Mouse (Mus musculus) CH12.LX (cell line): Measurements from ENCODE around the gene Unc119. TPM values are rescaled to one million over a fixed set of nuclear protein-coding genes. Genes with fewer than 3 reads are reported as not detected.

Source experiments
- DNase-seq: peaks from one replicate; pipeline ENCODE4 v3.0.0-alpha.2; 2013; ENCODE audit errors: extremely low read depth
- H3K27ac ChIP-seq: 2 replicates; pipeline ENCODE4 v1.5.1; 2012; ENCODE audit warnings: low read depth, mild to moderate bottlenecking, control low read depth, moderate library complexity; ENCODE audit not compliant: insufficient read depth
- H3K27me3 ChIP-seq: replicated peaks from 2 replicates; pipeline ENCODE3; 2012; ENCODE audit warnings: inconsistent platforms
- H3K36me3 ChIP-seq, 2 experiments: replicated peaks in 1 of 2; 2 replicates each; pipeline versions ENCODE3 to v1.6.1; 2012; ENCODE audit warnings: inconsistent platforms in 1 of 2, low read length in 1 of 2, mild to moderate bottlenecking in 1 of 2, mixed read lengths in 1 of 2, moderate library complexity in 1 of 2; ENCODE audit not compliant: control insufficient read depth in 1 of 2, insufficient read depth in 1 of 2
- H3K4me1 ChIP-seq, 2 experiments: 2 replicates each; pipeline ENCODE4 v1.6.1; 2012; ENCODE audit warnings: inconsistent platforms in 1 of 2, moderate library complexity in 1 of 2; ENCODE audit not compliant: insufficient read depth in 2 of 2, control insufficient read depth in 1 of 2
- H3K4me2 ChIP-seq: 2 replicates; pipeline ENCODE4 v1.6.1; 2012; ENCODE audit warnings: low read depth, mild to moderate bottlenecking, control low read depth; ENCODE audit not compliant: poor library complexity, insufficient read depth, severe bottlenecking
- H3K4me3 ChIP-seq, 3 experiments: fragments of 150-350 bp in 1 of 3; sonication (generic) in 1 of 3; replicated peaks in 1 of 3; 2 replicates each; pipeline versions ENCODE3 to v1.5.1; 2011 to 2012; ENCODE audit warnings: low read depth in 2 of 3, low read length in 2 of 3, mild to moderate bottlenecking in 2 of 3, moderate library complexity in 2 of 3, control low read depth in 1 of 3, improper control_type of control experiment in 1 of 3, inconsistent platforms in 1 of 3, mixed read lengths in 1 of 3; ENCODE audit not compliant: poor library complexity in 1 of 3
- H3K79me2 ChIP-seq: replicated peaks from 2 replicates; pipeline ENCODE4 v1.6.1; 2012; ENCODE audit warnings: mild to moderate bottlenecking, moderate library complexity; ENCODE audit not compliant: control insufficient read depth, poor library complexity, insufficient read depth, severe bottlenecking; ENCODE audit errors: extremely low read depth
- H3K9ac ChIP-seq: 2 replicates; pipeline ENCODE4 v1.6.1; 2012; ENCODE audit warnings: low read depth, mild to moderate bottlenecking, control low read depth, moderate library complexity; ENCODE audit not compliant: insufficient read depth
- H3K9me3 ChIP-seq: replicated peaks from 2 replicates; pipeline ENCODE3; 2012; ENCODE audit warnings: low read length, inconsistent platforms, mixed read lengths
- BHLHE40 ChIP-seq: IDR thresholded peaks from 2 replicates; pipeline ENCODE4 v1.6.1; 2011; ENCODE audit warnings: mild to moderate bottlenecking, low read depth, low read length, improper control_type of control experiment
- CHD1 ChIP-seq: IDR thresholded peaks from 2 replicates; pipeline ENCODE4 v1.6.1; 2012; ENCODE audit warnings: low read depth, low read length, improper control_type of control experiment, inconsistent platforms
- CHD2 ChIP-seq: IDR thresholded peaks from 2 replicates; pipeline ENCODE4 v1.6.1; 2011; ENCODE audit warnings: low read length, improper control_type of control experiment
- CTCF ChIP-seq, 2 experiments: IDR thresholded peaks in 1 of 2; conservative IDR thresholded peaks in 1 of 2; 2 replicates each; pipeline ENCODE4 v1.5.1; 2011 to 2012; ENCODE audit warnings: low read depth in 2 of 2, low read length in 2 of 2, improper control_type of control experiment in 1 of 2, inconsistent platforms in 1 of 2, mild to moderate bottlenecking in 1 of 2, moderate library complexity in 1 of 2
- E2F4 ChIP-seq: IDR thresholded peaks from 2 replicates; pipeline ENCODE4 v1.6.1; 2011; ENCODE audit warnings: low read depth, low read length, improper control_type of control experiment; ENCODE audit not compliant: insufficient replicate concordance
- ELF1 ChIP-seq: IDR thresholded peaks from 2 replicates; pipeline ENCODE4 v1.6.1; 2014; ENCODE audit warnings: low read depth, mild to moderate bottlenecking, inconsistent platforms, low read length, improper control_type of control experiment
- EP300 ChIP-seq: IDR thresholded peaks from 2 replicates; pipeline ENCODE4 v1.6.1; 2011; ENCODE audit warnings: low read length, improper control_type of control experiment
- HCFC1 ChIP-seq: IDR thresholded peaks from 2 replicates; pipeline ENCODE4 v1.6.1; 2012; ENCODE audit warnings: low read depth, mild to moderate bottlenecking, inconsistent platforms, low read length, improper control_type of control experiment
- IRF4 ChIP-seq: IDR thresholded peaks from 2 replicates; pipeline ENCODE4 v1.6.1; 2014; ENCODE audit warnings: low read depth, mild to moderate bottlenecking, inconsistent platforms, low read length, improper control_type of control experiment
- JUND ChIP-seq: conservative IDR thresholded peaks from 2 replicates; pipeline ENCODE4 v1.6.1; 2011; ENCODE audit warnings: low read depth, low read length, improper control_type of control experiment
- MAX ChIP-seq: IDR thresholded peaks from 2 replicates; pipeline ENCODE4 v1.6.1; 2011; ENCODE audit warnings: low read length, improper control_type of control experiment
- MEF2A ChIP-seq: IDR thresholded peaks from 2 replicates; pipeline ENCODE4 v1.6.1; 2014; ENCODE audit warnings: low read depth, mild to moderate bottlenecking, inconsistent platforms, low read length, improper control_type of control experiment, borderline replicate concordance
- MXI1 ChIP-seq: IDR thresholded peaks from 2 replicates; pipeline ENCODE4 v1.6.1; 2011; ENCODE audit warnings: mild to moderate bottlenecking, low read depth, low read length, improper control_type of control experiment
- MYC ChIP-seq: IDR thresholded peaks from 2 replicates; pipeline ENCODE4 v1.6.1; 2011; ENCODE audit warnings: low read depth, mild to moderate bottlenecking, improper control_type of control experiment, low read length
- NELFE ChIP-seq: IDR thresholded peaks from 2 replicates; pipeline ENCODE4 v1.6.1; 2011; ENCODE audit warnings: low read depth, low read length, improper control_type of control experiment
- NRF1 ChIP-seq: IDR thresholded peaks from 2 replicates; pipeline ENCODE4 v1.6.1; 2014; ENCODE audit warnings: low read depth, mild to moderate bottlenecking, inconsistent platforms, low read length, improper control_type of control experiment, moderate library complexity
- PAX5 ChIP-seq: IDR thresholded peaks from 2 replicates; pipeline ENCODE4 v1.6.1; 2012; ENCODE audit warnings: low read length, inconsistent platforms, mixed read lengths
- POLR2AphosphoS2 ChIP-seq: IDR thresholded peaks from 2 replicates; pipeline ENCODE4 v1.6.1; 2011; ENCODE audit warnings: low read depth, low read length, improper control_type of control experiment
- RAD21 ChIP-seq: IDR thresholded peaks from 2 replicates; pipeline ENCODE4 v1.6.1; 2011; ENCODE audit warnings: low read depth, mild to moderate bottlenecking, low read length, improper control_type of control experiment, moderate library complexity
- SIN3A ChIP-seq: IDR thresholded peaks from 2 replicates; pipeline ENCODE4 v1.6.1; 2012; ENCODE audit warnings: low read length, improper control_type of control experiment, inconsistent platforms
- SMC3 ChIP-seq: IDR thresholded peaks from 2 replicates; pipeline ENCODE4 v1.6.1; 2011; ENCODE audit warnings: low read depth, low read length, improper control_type of control experiment
- TBP ChIP-seq: conservative IDR thresholded peaks from 2 replicates; pipeline ENCODE4 v1.6.1; 2011; ENCODE audit warnings: low read depth, low read length, improper control_type of control experiment
- UBTF ChIP-seq: IDR thresholded peaks from 2 replicates; pipeline ENCODE4 v1.6.1; 2012; ENCODE audit warnings: low read depth, mild to moderate bottlenecking, inconsistent platforms, low read length, improper control_type of control experiment, moderate library complexity
- ZC3H11A ChIP-seq: IDR thresholded peaks from 2 replicates; pipeline ENCODE4 v1.6.1; 2012; ENCODE audit warnings: low read depth, mild to moderate bottlenecking, inconsistent platforms, low read length, improper control_type of control experiment
- ZKSCAN1 ChIP-seq: IDR thresholded peaks from 2 replicates; pipeline ENCODE4 v1.6.1; 2012; ENCODE audit warnings: low read depth, inconsistent platforms, low read length, improper control_type of control experiment, borderline replicate concordance
- ZNF384 ChIP-seq: IDR thresholded peaks from 2 replicates; pipeline ENCODE4 v1.6.1; 2012; ENCODE audit warnings: low read depth, low read length, improper control_type of control experiment, inconsistent platforms
- dilution Hi-C: fragments of 300-500 bp; cut with MboI; formaldehyde crosslinking; loops from 2 replicates; pipeline ENCODE4 v1.14.3; 2020; ENCODE audit warnings: low sequenced_read_pairs; ENCODE audit not compliant: extremely low pct_unique_long_range_greater_than_20kb, extremely low pct_ligation_motif_present
- in situ Hi-C: fragments of 300-500 bp; cut with MboI; formaldehyde crosslinking; loops from 3 replicates; pipeline ENCODE4 v1.14.3; 2019; ENCODE audit warnings: low sequenced_read_pairs, low pct_ligation_motif_present, low pct_unique_long_range_greater_than_20kb, mixed read lengths
- polyA plus RNA-seq: library from polyadenylated mRNA; unstranded; fragments of >175 nt; gene quantifications from 2 replicates; pipeline ENCODE4 v1.2.1, GENCODE M21; 2012; ENCODE audit warnings: low read depth; ENCODE audit not compliant: insufficient read length
- total RNA-seq, 2 experiments: library from RNA; depleted of rRNA; stranded (reverse); fragments of 300-350 nt in 1 of 2; fragments of >200 nt in 1 of 2; gene quantifications; 2 replicates each; pipeline ENCODE4 v1.2.3; 2012 to 2014

Gene Unc119
- total and polyA plus RNA-seq, 3 experiments, result 81.6 to 227 (median 173) TPM

DNA sequence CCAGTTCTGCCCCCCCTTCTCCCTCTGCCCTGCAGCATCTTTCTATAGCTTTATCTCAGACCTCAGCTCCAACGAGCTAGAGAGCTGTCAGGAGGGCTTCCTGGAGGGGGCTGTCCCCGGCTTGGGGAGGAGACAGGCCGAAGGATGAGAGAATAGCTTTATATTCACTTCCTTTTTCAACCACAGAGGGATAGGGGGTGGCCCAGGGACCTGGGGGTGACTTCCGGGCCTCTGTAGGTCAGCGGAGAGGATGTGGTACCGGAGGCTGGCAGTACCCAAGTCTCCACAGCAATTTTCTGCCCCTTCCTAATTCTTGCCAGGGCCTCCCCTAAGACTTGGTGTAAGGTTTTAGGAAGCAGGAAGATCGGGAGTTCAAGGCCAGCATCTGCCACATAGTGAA lies 2.5 kb downstream of the Unc119 start (continued):
- TF ChIP-seq EP300 (peak; percentile 75), MEF2A (peak; percentile 89), TBP (0 out of 2 replicates have a peak, but pooled peaks have one; percentile 38), BHLHE40 (peak; percentile 42; the same call in 1 of the 2 replicates), RAD21 (no peak), ZKSCAN1 (peak; percentile 83), POLR2AphosphoS2 (no peak), MXI1 (peak; percentile 80)

DNA sequence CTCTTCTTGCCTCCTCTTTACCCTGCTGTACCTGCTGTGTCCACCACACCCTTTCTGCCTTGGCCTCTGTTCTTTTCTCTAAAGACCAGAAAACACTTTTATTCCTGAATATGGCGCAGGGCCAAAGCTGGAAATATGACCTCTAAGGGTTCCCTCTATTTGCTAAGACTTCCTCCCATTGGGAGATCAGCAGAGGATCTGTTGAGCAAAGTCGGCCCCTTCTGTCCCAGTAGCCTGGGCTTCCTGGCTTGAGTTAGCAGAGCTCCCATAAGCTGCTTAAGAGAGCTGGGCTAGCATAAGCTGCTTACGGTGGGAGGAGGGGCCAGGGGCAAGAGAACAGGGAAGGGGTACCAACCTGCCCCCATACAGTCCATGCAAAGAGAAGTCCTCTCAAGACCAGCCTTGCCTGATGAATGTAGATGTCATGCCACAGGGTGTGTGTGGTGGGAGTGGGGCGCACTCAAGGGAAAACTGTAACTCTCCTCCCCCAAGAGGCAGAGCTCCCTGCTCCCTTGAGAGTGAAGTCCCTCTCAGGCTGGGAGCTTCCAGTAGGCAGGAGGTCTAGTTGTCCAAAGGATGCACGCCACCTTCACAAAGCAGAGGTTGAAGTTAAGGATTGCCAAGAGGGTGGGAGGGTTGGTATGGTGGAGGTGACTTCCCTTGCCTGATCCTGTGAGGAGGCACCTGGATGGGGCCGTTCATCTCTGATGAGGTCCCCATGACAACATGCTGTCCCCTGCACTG lies 3.2 kb downstream of the Unc119 start:
- peak overlapping the region; percentile 38 to 75 (median 73) for H3K4me3 ChIP-seq
- TF ChIP-seq MYC, result no peak
- TF ChIP-seq CHD2, result 0 out of 2 replicates have a peak, but pooled peaks have one; percentile 26
- DNase-seq, result no peak
- peak overlapping the region; percentile 42 for H3K27ac ChIP-seq
- H3K4me2 ChIP-seq, result peak overlapping the region; percentile 77
- dilution Hi-C loops (no loop called here), in situ Hi-C loops (no loop called here)
- H3K9me3 ChIP-seq, result no peaks in the 10 kb centered on the region
- H3K36me3 ChIP-seq, result peaks cover 14 to 35% of the 10 kb centered on the region in 2 experiments
- peaks cover 35 to 70% of the 10 kb centered on the region in 2 experiments for H3K4me1 ChIP-seq
- no peaks in the 10 kb centered on the region for H3K27me3 ChIP-seq
- H3K79me2 ChIP-seq, result peaks cover 8% of the 10 kb centered on the region
- peak overlapping the region; percentile 91 for H3K9ac ChIP-seq

DNA sequence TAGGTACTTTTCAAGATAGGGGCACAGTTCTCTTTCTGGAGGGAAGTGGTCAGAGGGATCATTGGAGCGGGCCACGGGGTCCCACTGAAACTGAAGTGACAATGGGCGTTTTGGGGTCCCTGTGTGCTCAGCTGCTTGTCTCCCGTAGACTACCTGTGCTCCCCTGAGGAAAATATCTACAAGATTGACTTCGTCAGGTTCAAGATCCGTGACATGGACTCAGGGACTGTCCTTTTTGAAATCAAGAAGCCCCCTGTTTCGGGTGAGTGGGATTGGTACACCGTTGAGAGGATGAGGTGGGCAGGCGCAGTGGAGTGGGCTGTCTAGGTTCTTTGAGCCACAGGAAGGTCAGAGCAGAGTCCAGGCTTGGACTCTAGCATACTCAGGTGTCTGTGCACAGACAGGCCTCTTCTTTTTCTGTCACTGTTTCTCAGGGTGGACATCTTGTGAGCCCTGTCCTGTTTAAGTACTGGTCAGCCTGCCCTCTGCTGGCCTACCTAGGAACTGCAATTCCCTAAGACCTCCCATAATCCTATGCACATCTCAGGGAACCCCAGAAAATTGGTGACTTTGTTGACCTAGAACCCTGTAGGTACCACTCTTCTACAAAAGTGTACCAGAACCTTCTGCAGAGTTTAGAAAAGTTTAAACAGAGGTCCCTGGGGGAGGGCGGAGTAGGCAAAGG lies 3.9 kb downstream of the Unc119 start:
- peak overlapping the region in 1 of 3 experiments; percentile 73 for H3K4me3 ChIP-seq
- H3K27me3 ChIP-seq, result no peaks in the 10 kb centered on the region
- no peak for TF ChIP-seq JUND
- no peak for TF ChIP-seq ZNF384
- TF ChIP-seq RAD21, result peak; percentile 72
- TF ChIP-seq CHD1, result no peak; the same call in 1 of the 2 replicates
- TF ChIP-seq NRF1, result 0 out of 2 replicates have a peak, but pooled peaks have one; percentile 24
- no peak for TF ChIP-seq E2F4
- TF ChIP-seq SMC3, result peak; percentile 70
- TF ChIP-seq NELFE, result peak; percentile 68
- TF ChIP-seq MAX, result no peak; the same call in 1 of the 2 replicates
- no peak; the same call in 1 of the 2 replicates for TF ChIP-seq ELF1
- TF ChIP-seq ZC3H11A, result no peak
- TF ChIP-seq MYC, result 0 out of 2 replicates have a peak, but pooled peaks have one; percentile 26
- 0 out of 2 replicates have a peak, but pooled peaks have one; percentile 18 for TF ChIP-seq IRF4
- peak; percentile 17; the same call in 1 of the 2 replicates for TF ChIP-seq SIN3A
- 0 out of 2 replicates have a peak, but pooled peaks have one; percentile 61 for TF ChIP-seq TBP
- TF ChIP-seq PAX5, result no peak
- peak; percentile 52; the same call in 1 of the 2 replicates for TF ChIP-seq HCFC1
- peak; percentile 34; the same call in 1 of the 2 replicates for TF ChIP-seq MEF2A
- peak; percentile 89 to 99 for TF ChIP-seq CTCF (conservative IDR thresholded peaks at IDR 0.05 in 1 of 2, IDR thresholded peaks at IDR 0.05 in 1 of 2; ENCODE audit: low read depth in 2 of 2, low read length in 2 of 2)
- 0 out of 2 replicates have a peak, but pooled peaks have one; percentile 67 for TF ChIP-seq UBTF
- H3K27ac ChIP-seq, result peak overlapping the region; percentile 49
- peak overlapping the region; percentile 77 for H3K4me2 ChIP-seq
- dilution Hi-C loops (no loop called here), in situ Hi-C loops (no loop called here)
- peaks cover 9 to 32% of the 10 kb centered on the region in 2 experiments for H3K36me3 ChIP-seq
- peaks cover 35 to 72% of the 10 kb centered on the region in 2 experiments for H3K4me1 ChIP-seq
- no peaks in the 10 kb centered on the region for H3K9me3 ChIP-seq
- peak overlapping the region; percentile 18 for H3K9ac ChIP-seq
- DNase-seq, result peak; percentile 87
- H3K79me2 ChIP-seq, result peaks cover 8% of the 10 kb centered on the region
